Mouse (Mus musculus) left cerebral cortex, postnatal 4 days (tissue): ENCODE measurements at regions not wholly inside any gene's neighbourhood (a gene's known extent, or its start where the extent isn't known, plus 50 kb on each side); places are given as distances from the start of the nearest gene placed in this dataset.
A peak's percentile ranks its signal among the peaks of the same experiment; 100 is the strongest.

Experiments used
- DNase-seq: peaks from one replicate; pipeline ENCODE4 v3.0.0-alpha.2; 2022
- intact Hi-C: fragments of 180-260 bp; cut with DNase I; formaldehyde crosslinking; loops from one replicate; pipeline ENCODE4 v1.15.1; 2025

- intact Hi-C loops: no loop called here
- DNase-seq: peak; percentile 17
These were observed 138.6 kb downstream of the Ackr3 start for GRCm38 (mm10) chr1:90342346-90342745.

DNA sequence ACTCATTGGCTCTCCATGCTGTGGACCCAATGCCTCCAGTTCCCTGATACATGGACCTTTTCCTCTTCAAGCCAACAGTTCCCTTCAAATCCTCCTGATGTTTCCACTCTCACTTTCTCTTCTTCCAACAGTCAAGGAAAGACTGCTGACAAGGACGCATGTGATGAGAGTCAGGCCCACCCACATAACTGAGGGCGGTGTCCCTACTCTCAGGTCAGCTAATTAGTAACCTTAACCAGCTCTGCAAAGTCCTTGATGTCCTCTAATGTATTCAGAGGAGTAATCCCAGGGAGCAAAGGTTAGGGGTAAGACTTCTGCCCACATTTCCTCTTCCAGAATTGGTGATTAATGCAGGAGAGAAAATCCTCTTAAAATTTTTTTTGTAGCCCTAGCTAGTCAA lies 139.7 kb downstream of the Ackr3 start:
- no peak for DNase-seq
- intact Hi-C loops: no loop called here

DNA sequence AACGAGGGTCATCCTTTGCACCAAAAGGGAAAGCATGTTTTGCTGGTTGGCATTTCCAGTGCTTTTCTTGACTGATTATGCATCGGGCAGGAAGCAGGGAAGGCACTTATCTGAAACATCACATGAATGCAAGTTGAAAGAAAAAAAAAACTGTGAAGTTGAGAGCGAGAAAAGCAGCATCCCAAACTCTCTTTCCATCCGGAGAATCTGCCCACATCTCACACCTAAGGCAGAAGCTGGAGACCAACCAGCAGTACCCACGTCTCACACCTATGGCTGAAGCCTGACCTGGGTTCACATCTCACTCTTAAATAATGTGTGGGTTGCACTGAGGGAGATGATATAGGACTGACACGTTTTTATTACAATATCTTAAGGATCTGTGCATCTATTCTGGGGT lies 143.3 kb downstream of the Ackr3 start:
- intact Hi-C loops: no loop called here
- no peak for DNase-seq

GRCm38 (mm10) chr1:90349611-90350010 lies 145.8 kb downstream of the Ackr3 start:
- intact Hi-C loops: loop anchor here (10.0 kb wide), 1 partner anchor 235 kb away; no protein-coding TSS in a partner anchor
- DNase-seq: peak; percentile 61

- intact Hi-C loops: loop anchor here (10.0 kb wide), 1 partner anchor 231 kb away; no protein-coding TSS in a partner anchor
- no peak for DNase-seq
These were observed 149.5 kb downstream of the Ackr3 start for GRCm38 (mm10) chr1:90353325-90353724.

- intact Hi-C loops: loop anchor here (10.0 kb wide), 1 partner anchor 228 kb away; no protein-coding TSS in a partner anchor
These were observed 152.8 kb downstream of the Ackr3 start for GRCm38 (mm10) chr1:90356567-90356966.

GRCm38 (mm10) chr1:90357391-90357790 lies 153.6 kb downstream of the Ackr3 start:
- intact Hi-C loops: loop anchor here (10.0 kb wide), 1 partner anchor 227 kb away; no protein-coding TSS in a partner anchor
- DNase-seq: no peak

More at GRCm38 (mm10) chr1:90356567-90356966, 152.8 kb downstream of the Ackr3 start:
- DNase-seq: no peak

GRCm38 (mm10) chr1:90358971-90359370 lies 155.2 kb downstream of the Ackr3 start:
- intact Hi-C loops: loop anchor here (10.0 kb wide), 1 partner anchor 226 kb away; no protein-coding TSS in a partner anchor
- DNase-seq: no peak

DNA sequence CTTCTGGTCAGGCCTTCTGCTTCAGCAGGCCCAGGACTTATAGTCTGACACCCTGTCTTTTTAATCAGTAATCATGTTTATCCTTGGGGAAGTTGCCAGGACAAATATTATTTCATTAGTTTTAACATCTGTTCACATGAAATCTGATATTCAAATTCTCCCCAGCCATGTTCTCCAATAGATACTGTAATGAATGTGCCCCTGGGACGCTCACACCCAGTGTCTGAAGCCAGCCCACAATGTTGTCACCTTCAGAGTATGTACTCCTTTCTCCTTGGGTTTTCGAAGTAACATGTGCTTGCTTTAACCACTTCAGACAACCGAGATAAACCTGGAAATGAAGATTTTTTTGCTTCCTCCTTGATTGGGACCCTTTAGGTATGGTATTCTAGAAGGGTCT lies 156.3 kb downstream of the Ackr3 start:
- no peak for DNase-seq
- intact Hi-C loops: no loop called here

- intact Hi-C loops: no loop called here
- DNase-seq: no peak
These were observed 160.7 kb downstream of the Ackr3 start for GRCm38 (mm10) chr1:90364444-90364843.

DNA sequence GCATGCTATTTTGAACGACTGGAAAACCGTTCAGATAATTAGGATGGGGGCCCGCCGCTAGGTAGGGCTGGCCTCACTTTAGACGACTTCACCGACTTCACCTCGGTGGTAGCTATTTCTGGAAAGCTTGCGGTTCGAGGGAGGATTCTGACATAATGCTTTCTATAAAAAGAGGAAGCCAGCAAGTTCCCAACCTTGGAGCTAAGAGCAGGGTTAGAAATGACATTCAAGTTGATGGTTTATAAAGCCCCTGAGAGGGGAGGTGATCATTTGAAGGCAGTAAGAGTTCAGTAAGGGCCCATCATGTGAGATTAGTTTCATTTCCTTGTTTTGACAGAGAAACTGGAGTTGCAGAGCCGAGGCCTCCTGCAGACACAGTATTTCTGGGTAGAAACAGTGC lies 164.8 kb downstream of the Ackr3 start:
- intact Hi-C loops: no loop called here
- no peak for DNase-seq

- DNase-seq: no peak
- intact Hi-C loops: no loop called here
These were observed 165.5 kb downstream of the Ackr3 start for GRCm38 (mm10) chr1:90369287-90369686.

GRCm38 (mm10) chr1:90370766-90371165 lies 167.0 kb downstream of the Ackr3 start:
- no peak for DNase-seq
- intact Hi-C loops: no loop called here

DNA sequence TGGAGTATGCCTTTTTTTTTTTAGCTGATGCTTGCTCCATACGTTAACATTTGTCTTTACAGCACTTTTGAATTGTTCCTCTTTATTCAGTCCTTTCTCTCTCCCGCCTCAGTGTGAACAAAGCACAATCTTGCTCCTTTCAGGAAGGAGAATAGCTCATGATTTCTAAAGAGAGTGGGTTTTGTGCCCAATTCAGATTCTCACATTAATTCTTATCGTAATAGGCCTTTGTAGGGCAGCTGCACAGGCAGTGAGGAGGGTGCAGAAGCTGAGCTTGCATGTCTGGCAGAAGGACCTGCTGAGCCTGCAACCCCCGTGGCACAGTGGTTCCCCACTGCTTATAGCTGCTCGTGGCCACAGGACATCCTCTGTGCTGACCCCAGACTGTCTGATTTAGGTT lies 169.2 kb downstream of the Ackr3 start:
- no peak for DNase-seq
- intact Hi-C loops: no loop called here

GRCm38 (mm10) chr1:90374517-90374916 lies 170.7 kb downstream of the Ackr3 start:
- intact Hi-C loops: no loop called here
- no peak for DNase-seq

DNA sequence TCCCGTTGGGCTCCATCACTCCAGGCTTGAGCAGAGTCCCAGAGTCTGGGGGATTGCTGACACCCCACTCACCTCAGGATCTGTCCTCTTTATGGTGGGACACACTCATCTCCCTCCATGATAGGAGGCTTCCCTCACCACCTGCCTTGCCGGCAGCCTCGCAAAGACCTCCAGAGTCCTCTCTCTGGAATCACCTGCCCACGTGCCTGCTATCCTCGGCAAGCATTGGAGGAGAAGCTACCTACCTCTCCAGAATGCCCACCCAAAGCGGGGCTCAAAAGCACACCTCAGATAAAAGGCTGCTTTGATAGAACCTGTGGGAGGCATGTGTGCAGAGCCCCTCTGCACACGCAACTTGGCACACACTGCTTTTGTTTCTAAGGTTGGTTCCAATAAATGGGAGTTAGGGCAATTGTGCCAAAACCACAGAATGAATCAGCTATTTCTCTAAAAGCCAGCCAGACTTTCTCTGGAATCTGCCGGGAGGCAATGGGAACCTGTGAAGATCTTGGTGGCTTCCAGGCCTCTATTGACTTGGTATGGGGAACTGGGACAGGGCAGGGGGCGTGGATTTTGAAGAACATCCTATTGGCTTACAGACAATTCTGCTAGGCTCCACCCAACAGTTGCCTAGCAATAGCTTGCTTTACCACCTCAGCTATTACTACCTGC lies 176.4 kb downstream of the Ackr3 start:
- intact Hi-C loops: no loop called here

DNA sequence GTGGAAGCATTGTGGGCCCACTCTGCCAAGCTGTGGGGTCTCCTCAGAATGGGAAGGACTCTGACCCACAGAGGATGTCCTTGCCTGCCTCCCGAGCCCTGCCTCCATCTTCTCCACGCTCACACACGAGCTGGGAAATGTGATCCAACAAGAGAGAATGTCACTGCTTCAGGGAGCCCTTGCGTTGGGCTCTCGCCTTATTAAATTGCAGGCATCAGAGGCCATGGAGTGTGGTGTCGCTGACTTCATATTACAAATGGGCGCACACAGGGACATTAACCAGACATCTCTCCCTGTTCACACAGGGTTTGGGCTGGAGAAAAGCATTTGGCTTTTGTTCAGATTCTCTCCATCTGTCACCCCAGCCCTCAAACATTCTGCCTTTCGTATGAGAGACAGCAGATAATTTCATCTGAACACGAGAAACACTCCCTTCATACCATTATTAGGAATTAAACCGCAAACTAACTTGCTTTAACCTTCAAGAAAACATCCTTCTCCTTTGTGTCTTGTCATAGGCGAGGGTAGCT lies 179.2 kb downstream of the Ackr3 start:
- intact Hi-C loops: no loop called here
- no peak for DNase-seq

More for the DNA sequence above, 176.4 kb downstream of the Ackr3 start:
- DNase-seq: no peak

- intact Hi-C loops: no loop called here
- no peak for DNase-seq
These were observed 181.2 kb downstream of the Ackr3 start for GRCm38 (mm10) chr1:90385024-90385423.

DNA sequence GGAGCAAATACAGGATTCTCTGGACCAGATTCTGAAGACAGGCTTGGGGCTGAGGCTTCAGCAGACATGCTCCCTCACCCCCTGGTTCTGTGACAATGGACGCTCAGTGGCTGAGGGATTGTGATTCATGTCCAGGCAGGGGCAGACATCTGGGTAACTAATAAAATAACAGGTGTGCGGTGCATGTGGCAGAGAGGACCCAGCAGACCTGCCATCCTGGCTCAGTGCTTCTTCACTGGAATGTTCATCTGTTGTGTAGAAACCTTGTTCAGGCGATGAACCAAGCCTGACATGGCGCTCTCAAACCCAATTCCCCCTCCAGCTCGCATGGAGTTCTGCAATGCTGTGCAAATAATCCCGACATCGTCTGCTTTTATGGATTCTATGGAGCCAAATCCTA lies 183.0 kb downstream of the Ackr3 start:
- no peak for DNase-seq
- intact Hi-C loops: no loop called here

- no peak for DNase-seq
- intact Hi-C loops: no loop called here
These were observed 186.6 kb downstream of the Ackr3 start for GRCm38 (mm10) chr1:90390422-90390821.

DNA sequence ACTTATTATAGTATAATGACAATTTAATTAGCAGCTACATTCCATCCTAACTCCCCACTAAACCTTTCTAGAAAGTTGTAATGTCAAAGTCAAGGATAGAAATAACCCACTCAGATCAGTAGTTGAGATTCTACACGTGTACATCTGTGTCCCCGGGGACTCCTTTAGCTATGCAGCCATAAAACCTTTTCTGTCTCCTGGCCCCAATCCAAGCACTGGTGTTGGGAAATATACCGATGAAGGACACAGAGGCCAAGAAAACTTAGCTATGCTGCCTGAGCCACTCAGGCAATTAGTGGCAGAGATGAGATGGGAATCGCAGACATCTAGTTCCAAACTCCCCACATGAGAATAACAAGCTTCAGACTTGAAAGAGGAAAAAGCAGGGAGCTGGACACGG lies 190.1 kb downstream of the Ackr3 start:
- intact Hi-C loops: no loop called here
- DNase-seq: no peak

DNA sequence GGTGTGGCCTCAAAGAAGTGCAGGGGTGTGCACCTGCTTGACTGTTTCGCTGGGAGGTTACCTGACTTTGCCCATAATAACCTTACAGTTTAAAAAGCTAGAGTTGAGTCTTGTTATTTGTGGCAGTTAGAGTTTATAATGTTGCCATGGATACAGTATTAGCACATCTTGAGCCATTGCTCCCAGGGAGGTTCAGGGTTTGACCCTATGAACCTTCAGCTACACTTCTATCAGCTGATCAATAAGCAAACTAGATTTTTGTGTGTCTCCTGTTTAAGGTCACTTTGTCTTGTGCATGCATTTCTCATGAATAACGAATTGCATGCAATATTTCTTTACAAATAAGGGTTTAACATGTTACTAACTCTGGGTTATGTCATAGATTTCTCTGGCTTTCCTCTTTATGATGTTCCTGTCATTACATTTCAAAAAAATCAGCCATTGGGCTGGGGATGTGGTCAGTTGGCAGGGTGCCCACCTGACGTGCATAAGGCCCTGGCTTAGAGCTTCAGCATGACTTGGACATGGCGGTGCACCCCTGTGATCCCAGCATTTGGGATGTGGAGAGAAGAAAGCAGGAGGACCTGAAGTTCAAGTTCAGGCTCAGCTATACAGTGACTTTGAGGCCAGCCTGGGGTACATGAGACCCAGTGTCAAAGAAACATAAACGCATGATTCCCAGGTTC lies 191.7 kb downstream of the Ackr3 start:
- DNase-seq: peak; percentile 22
- intact Hi-C loops: no loop called here
